Mouse (Mus musculus): Measurements from ENCODE around the gene Rps2. TPM values are rescaled to one million over a fixed set of nuclear protein-coding genes. Genes with fewer than 3 reads are reported as not detected.
A peak's percentile ranks its signal among the peaks of the same experiment; 100 is the strongest.
"Not testable (repeated sequence)": the region's sequence is repeated elsewhere in the genome, so short reads cannot be mapped to it uniquely, and the experiment has no call there.

The Rps2 gene
- polyA plus RNA-seq, 1 experiment from 2014 or later: 929 TPM

DNA sequence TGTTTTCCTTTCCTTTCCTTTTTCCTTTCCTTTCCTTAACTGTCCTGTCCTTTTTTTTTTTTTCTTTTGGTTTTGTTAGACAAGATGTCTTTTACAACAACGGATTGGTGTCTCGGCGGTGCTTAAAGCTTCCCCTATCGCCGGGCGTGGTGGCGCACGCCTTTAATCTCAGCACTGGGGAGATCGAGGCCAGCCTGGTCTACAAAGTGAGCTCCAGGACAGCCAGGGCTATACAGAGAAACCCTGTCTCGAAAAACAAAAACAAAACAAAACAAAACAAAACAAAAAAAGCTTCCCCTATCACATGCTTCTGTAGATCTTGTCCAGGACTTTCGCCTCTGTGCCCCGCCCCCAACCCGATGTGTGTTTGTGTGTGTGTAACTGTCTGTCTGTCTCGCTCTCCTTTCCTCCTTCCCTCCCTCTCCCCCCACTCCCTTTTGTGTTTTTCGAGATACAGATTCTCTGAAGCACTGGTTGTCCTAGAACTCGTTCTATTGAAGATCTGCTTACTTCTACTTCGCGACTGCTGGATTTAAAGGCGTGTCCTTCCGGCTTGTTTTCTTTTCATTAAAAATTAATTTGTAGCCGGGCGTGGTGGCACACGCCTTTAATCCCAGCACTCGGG, 10.0 kb upstream of the Rps2 start:
- H3K27me3 ChIP-seq: no peaks in the 10 kb centered on the region
- H3K4me1 ChIP-seq: peaks cover 16% of the 10 kb centered on the region
- no peaks in the 10 kb centered on the region for H3K9me3 ChIP-seq
- H3K4me2 ChIP-seq (replicated peaks): peak overlapping the region; percentile 80
- H3K9ac ChIP-seq (replicated peaks): peak overlapping the region; percentile 71
- H3K36me3 ChIP-seq: peaks cover 24% of the 10 kb centered on the region
- H3K27ac ChIP-seq (replicated peaks): peak overlapping the region; percentile 77
- ATAC-seq (ENCODE audit: low FRiP score, low read depth): peak; percentile 68; the same call in 1 of the 2 replicates
- H3K4me3 ChIP-seq: peak overlapping the region; percentile 80
- WGBS: 8% methylated on average over 24 of the region's 24 CpGs

DNA sequence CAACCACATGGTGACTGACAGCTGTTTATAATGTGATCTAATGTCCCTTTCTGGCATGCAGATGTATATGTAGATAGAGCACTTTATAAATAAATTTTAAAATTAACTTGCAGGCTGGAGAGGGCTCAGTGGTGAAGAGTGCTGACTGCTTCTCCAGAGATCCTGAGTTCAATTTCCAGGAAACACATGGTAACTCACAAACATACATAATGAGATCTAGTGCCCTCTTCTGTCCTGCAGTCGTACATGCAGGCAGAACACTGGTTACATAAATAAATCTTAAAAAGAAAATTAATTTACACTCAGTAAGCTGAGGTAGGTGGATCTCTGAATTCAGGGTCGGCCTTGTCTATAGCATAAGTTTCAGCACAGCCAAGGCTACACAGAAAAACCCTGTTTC, 9.3 kb upstream of the Rps2 start:
- H3K4me3 ChIP-seq: no peak overlapping the region
- 39% methylated on average over 2 of the region's 2 CpGs for WGBS
- no peak for ATAC-seq (ENCODE audit: low FRiP score, low read depth)

DNA sequence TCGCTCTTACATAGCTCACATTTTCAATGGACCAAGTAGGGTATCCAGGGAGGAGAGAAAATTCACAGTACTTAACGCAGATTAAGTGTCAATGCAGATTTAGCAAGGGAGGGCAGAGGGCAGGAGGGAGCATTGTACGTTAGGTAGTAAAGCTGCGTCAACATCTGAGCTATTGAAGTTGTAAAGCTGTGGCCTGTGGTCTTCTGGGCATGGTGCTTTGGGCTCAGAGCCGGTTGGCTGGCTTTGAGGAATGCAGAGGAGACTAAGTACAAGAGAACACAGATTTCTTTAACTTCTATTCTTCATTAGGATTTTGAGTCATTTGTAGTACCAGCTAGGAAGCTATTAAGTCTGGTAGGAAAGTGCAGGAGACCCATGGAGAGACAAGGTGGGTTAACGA, 2.4 kb upstream of the Rps2 start:
- Histone ChIP-seq H3K27me3 (no peaks in the 10 kb centered on the region), H3K36me3 (peaks cover 11% of the 10 kb centered on the region; the same call in 1 of the 2 replicates), H3K4me3 (no peak overlapping the region), H3K9me3 (no peaks in the 10 kb centered on the region), H3K9ac (replicated peaks) (no peak overlapping the region), H3K4me1 (peaks cover 5% of the 10 kb centered on the region; the same call in 1 of the 2 replicates), H3K4me2 (replicated peaks) (no peak overlapping the region), H3K27ac (replicated peaks) (no peak overlapping the region)
- WGBS: 18% methylated on average over 6 of the region's 6 CpGs
- ATAC-seq (ENCODE audit: low FRiP score, low read depth): no peak

More for the DNA sequence above, 9.3 kb upstream of the Rps2 start:
- H3K36me3 ChIP-seq: peaks cover 20% of the 10 kb centered on the region
- H3K9me3 ChIP-seq: no peaks in the 10 kb centered on the region
- H3K27ac ChIP-seq (replicated peaks): no peak overlapping the region
- H3K4me1 ChIP-seq: peaks cover 16% of the 10 kb centered on the region
- H3K9ac ChIP-seq (replicated peaks): no peak overlapping the region
- no peaks in the 10 kb centered on the region for H3K27me3 ChIP-seq
- peak overlapping the region; percentile 80; the same call in 1 of the 2 replicates for H3K4me2 ChIP-seq (replicated peaks)

DNA sequence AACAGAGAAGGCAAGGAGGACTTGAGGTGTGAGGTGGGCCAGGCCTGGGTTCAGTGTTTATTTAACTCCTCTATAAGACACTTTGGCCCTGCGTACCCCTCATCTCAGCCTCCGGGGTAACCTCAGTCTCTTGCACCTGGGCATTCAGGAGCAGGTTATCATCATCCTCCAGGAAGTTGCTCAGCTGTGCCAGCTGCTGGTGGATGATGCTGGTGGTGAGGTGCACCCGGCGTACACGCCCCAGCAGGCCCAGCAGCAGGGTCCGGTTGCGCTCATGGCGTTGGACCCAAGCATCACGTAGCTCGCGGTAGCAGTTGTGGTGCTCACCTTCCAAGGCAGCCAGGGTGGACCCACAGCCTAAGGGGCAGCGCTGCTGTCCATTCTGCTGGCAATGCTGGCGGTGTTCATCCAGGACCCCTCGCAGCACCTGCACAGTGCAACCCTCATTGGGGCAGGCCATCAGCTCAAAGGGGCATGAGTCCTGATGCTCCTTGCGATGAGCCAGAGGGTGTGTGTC, 1.7 kb upstream of the Rps2 start:
- peaks cover 13% of the 10 kb centered on the region; the same call in 1 of the 2 replicates for H3K36me3 ChIP-seq
- no peaks in the 10 kb centered on the region for H3K27me3 ChIP-seq
- no peak overlapping the region for H3K4me3 ChIP-seq
- H3K4me1 ChIP-seq: peaks cover 9% of the 10 kb centered on the region
- no peak overlapping the region for H3K4me2 ChIP-seq (replicated peaks)
- no peak for ATAC-seq (ENCODE audit: low FRiP score, low read depth)
- H3K9me3 ChIP-seq: no peaks in the 10 kb centered on the region
- 94% methylated on average over 15 of the region's 15 CpGs for WGBS
- H3K9ac ChIP-seq (replicated peaks): no peak overlapping the region
- H3K27ac ChIP-seq (replicated peaks): no peak overlapping the region

DNA sequence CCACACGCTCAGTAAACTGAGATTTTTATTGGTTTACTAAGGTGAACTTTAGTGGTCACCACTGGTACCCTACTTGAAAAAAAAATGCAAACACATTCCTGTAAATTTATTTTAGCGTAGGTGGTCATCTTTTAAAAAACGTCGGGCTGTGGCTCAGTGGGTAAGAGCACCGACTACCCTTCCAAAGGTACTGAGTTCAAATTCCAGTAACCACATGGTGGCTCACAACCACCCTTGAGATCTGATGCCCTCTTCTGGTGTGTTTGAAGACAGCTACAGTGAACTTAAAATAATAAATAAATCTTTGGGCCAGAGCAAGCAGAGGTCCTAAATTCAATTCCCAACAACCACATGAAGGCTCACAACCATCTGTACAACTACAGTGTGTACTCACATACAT, 1.0 kb downstream of the Rps2 start:
- H3K4me3 ChIP-seq: peak overlapping the region; percentile 67
- H3K27ac ChIP-seq (replicated peaks); ATAC-seq (ENCODE audit: low FRiP score, low read depth); H3K9me3 ChIP-seq; H3K27me3 ChIP-seq: not testable (repeated sequence)
- peaks cover 27% of the 10 kb centered on the region for H3K36me3 ChIP-seq
- WGBS: 68% methylated on average over 5 of the region's 5 CpGs
- H3K4me2 ChIP-seq (replicated peaks): peak overlapping the region; percentile 81
- peak overlapping the region; percentile 81 for H3K9ac ChIP-seq (replicated peaks)
- H3K4me1 ChIP-seq: peaks cover 33% of the 10 kb centered on the region

DNA sequence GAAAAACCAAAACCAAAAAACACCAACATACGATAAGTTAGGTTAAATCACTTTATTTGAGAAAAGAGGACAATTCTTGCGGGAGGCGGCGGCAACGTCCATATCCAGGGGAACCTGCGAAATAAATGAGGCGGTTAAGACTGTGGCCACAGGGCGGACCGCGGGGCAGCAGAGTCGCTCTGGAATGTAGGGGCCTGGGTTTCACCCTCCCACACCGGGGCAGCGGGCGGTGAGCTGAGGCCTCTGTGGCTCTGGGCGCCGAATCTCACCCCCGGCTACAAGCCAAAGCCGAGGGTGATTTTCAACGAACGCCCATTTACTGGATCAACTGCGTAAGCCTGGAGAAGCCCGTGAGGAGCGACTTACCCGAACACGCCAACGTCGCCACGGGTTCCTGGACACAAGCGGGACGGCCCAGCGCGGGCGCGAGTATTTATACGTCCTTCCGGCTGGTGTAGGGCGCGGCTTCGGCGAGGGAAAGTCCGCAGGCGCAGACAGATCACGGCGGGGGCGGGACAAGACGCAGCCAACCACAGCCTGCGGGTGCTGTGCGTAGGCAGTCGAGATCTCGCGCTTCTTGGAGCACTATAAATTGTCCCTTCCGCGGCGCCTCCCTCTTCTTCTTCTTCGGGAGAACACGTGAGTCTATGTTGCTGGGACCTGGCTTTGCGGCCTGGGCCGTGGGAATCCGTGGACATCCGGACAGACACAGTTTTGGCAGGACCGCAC, 1.7 kb downstream of the Rps2 start:
- Histone ChIP-seq H3K4me1 (peaks cover 33% of the 10 kb centered on the region), H3K4me2 (replicated peaks) (peak overlapping the region; percentile 81), H3K36me3 (peaks cover 27% of the 10 kb centered on the region), H3K27ac (replicated peaks) (peak overlapping the region; percentile 87), H3K9ac (replicated peaks) (peak overlapping the region; percentile 85), H3K9me3 (no peaks in the 10 kb centered on the region), H3K4me3 (peak overlapping the region; percentile 67), H3K27me3 (no peaks in the 10 kb centered on the region)
- peak; percentile 98 for ATAC-seq (ENCODE audit: low FRiP score, low read depth)
- WGBS: under 1% methylated on average over 61 of the region's 61 CpGs

DNA sequence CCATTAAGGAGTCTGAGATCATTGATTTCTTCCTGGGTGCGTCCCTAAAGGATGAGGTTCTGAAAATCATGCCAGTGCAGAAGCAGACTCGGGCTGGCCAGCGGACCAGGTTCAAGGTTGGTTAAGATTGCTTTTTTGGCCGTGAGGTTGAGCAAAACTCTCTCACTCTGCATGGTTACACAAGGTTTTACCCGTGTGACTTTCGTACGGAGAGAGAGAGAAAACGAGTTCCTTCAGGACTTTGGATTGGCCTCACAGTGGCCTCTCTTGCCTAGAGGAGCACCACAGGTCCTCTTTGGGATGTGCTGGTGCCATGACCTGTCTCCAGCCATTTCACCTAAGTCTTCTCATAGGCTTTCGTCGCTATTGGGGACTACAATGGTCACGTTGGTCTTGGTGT, 2.7 kb downstream of the Rps2 start:
- WGBS: under 1% methylated on average over 11 of the region's 11 CpGs
- peaks cover 27% of the 10 kb centered on the region for H3K36me3 ChIP-seq

DNA sequence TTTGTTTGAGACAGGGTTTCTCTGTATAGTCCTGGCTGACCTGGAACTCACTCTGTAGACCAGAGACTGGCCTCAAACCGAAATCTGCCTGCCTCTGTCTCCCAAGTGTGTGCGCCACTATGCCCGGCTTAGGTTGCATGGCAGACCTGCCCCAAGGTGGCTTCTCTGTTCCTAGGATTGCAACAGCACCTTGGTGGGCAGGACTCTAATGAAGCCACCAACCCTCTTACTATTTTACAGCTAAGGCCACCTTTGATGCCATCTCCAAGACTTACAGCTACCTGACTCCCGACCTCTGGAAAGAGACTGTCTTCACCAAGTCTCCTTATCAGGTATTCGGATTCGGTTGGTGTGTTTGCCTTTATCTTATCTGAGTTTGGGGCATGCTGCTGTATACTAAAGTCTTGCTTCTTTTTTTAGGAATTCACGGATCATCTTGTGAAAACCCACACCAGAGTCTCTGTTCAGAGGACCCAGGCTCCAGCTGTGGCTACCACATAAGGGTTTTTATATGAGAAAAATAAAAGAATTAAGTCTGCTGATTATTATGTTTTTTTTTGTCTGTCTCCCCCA, 3.6 kb downstream of the Rps2 start:
- not testable (repeated sequence) for ATAC-seq (ENCODE audit: low FRiP score, low read depth); H3K9me3 ChIP-seq; H3K27me3 ChIP-seq; H3K27ac ChIP-seq (replicated peaks)
- 71% methylated on average over 7 of the region's 7 CpGs for WGBS
- H3K4me3 ChIP-seq: peak overlapping the region; percentile 36
- peaks cover 24% of the 10 kb centered on the region for H3K36me3 ChIP-seq
- H3K9ac ChIP-seq (replicated peaks): peak overlapping the region; percentile 32; the same call in 1 of the 2 replicates
- peak overlapping the region; percentile 81 for H3K4me2 ChIP-seq (replicated peaks)
- peaks cover 33% of the 10 kb centered on the region for H3K4me1 ChIP-seq

More for the DNA sequence above, 2.7 kb downstream of the Rps2 start:
- Histone ChIP-seq H3K4me1 (peaks cover 33% of the 10 kb centered on the region), H3K4me3 (peak overlapping the region; percentile 67), H3K4me2 (replicated peaks) (peak overlapping the region; percentile 81), H3K9ac (replicated peaks) (peak overlapping the region; percentile 85)
- H3K9me3 ChIP-seq; H3K27ac ChIP-seq (replicated peaks); ATAC-seq (ENCODE audit: low FRiP score, low read depth); H3K27me3 ChIP-seq: not testable (repeated sequence)

DNA sequence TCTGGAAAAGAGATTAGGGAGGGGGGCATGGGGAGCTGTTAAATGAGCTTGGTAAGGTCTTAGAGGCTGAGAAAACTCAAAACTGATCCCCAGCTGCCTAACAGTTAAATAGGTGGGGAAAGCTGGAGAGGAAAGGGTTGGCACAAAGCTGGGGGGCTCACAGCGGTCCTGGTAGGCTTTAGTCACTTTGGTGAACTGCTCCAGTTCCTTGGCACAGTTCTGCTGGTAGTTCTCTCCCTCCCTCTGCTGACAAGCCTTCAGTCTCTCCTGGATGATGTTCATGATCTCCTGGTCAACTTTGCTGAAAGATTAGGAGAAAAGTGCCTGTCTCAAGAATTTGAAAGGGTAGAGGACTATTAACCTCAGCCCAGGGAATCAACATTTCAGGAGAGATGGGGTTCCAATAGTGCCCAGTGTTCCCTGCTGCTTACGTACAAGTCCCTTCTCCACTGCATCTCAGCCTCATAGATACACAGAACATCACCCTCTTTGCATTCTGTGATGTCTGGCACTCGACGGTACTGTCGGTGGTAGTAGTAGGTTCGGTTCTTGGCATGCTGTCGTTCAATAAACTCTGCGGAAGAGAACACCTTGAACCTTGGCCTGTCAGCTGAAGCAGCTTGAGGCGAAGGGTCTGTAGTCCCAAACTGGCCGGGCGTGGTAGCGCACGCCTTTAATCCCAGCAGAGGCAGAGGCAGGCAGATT, 4.5 kb downstream of the Rps2 start:
- H3K4me3 ChIP-seq: peak overlapping the region; percentile 8; the same call in 1 of the 2 replicates
- no peak overlapping the region for H3K27ac ChIP-seq (replicated peaks)
- no peak for ATAC-seq (ENCODE audit: low FRiP score, low read depth)

DNA sequence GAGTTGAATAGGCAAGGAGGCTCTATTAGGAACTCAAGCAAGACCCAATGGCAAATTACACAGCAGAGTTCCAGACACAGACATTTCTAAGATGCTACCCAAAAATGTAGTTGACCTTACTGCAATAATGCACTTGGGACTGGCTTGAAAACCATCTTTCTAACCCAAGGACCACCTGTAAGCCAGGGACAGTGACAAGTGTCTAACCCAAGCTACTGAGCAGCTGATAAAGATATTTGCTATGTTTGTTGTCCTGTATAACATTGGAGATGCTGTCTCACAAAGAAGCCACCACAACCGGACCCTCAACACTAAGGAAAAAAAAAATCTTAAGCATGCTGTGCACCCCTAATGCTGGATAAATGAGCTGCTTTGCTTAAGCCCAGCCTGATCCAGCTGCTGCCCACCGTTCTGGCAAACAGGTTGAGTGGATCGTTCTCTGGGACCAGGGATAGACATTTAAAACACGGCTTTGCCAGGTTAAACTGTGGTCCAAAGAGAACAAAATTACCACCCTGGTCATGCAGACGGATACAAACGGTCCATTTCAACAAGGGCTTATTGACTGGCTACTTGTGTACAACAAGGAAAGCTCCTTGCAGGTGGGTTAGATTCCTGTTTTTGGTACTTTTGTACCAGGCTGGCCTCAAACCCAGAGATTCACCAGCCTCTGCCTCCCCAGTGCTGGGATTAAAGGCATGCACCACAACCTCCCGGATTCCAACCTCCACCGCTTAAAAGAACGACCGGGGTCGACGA, 5.4 kb downstream of the Rps2 start:
- H3K9me3 ChIP-seq: no peaks in the 10 kb centered on the region
- ATAC-seq (ENCODE audit: low FRiP score, low read depth): no peak
- H3K9ac ChIP-seq (replicated peaks): peak overlapping the region; percentile 89
- peak overlapping the region; percentile 89 for H3K4me2 ChIP-seq (replicated peaks)
- 3% methylated on average over 12 of the region's 12 CpGs for WGBS
- H3K4me1 ChIP-seq: peaks cover 33% of the 10 kb centered on the region
- H3K27me3 ChIP-seq: peaks cover 9% of the 10 kb centered on the region
- H3K4me3 ChIP-seq: peak overlapping the region; percentile 73
- H3K27ac ChIP-seq (replicated peaks): peak overlapping the region; percentile 82
- peaks cover 16% of the 10 kb centered on the region for H3K36me3 ChIP-seq

More for the DNA sequence above, 4.5 kb downstream of the Rps2 start:
- Histone ChIP-seq H3K36me3 (peaks cover 16% of the 10 kb centered on the region), H3K9me3 (no peaks in the 10 kb centered on the region), H3K4me1 (peaks cover 33% of the 10 kb centered on the region), H3K27me3 (peaks cover 2% of the 10 kb centered on the region), H3K9ac (replicated peaks) (0 out of 2 replicates have a peak overlapping the region, but pooled peaks have one; percentile 34), H3K4me2 (replicated peaks) (peak overlapping the region; percentile 89)
- WGBS: 36% methylated on average over 13 of the region's 13 CpGs

DNA sequence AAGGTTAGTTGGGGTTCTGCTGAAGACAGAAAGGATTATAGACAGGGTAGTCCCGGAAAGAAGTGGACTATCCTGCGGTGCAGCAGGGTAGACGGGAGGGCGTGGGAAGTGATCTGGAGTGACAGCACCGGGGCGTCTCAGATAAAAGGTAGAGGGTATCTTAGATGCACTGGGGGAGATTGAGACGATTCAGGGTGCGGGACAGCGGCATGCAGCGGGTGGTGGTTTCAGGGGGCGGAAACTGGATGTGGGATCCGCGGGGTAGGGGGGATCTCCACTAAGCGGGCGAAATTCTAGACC, 5.9 kb downstream of the Rps2 start:
- no peaks in the 10 kb centered on the region for H3K9me3 ChIP-seq
- H3K27me3 ChIP-seq: peaks cover 13% of the 10 kb centered on the region
- peak overlapping the region; percentile 89 for H3K9ac ChIP-seq (replicated peaks)
- H3K4me2 ChIP-seq (replicated peaks): peak overlapping the region; percentile 89
- H3K4me1 ChIP-seq: peaks cover 31% of the 10 kb centered on the region
- peaks cover 16% of the 10 kb centered on the region for H3K36me3 ChIP-seq
- H3K27ac ChIP-seq (replicated peaks): peak overlapping the region; percentile 82
- WGBS: under 1% methylated on average over 15 of the region's 15 CpGs
- no peak; the same call in 1 of the 2 replicates for ATAC-seq (ENCODE audit: low FRiP score, low read depth)
- peak overlapping the region; percentile 73 for H3K4me3 ChIP-seq
